Mouse (Mus musculus): ENCODE results near the gene Csk.

Gene Csk

GRCm38 (mm10) chr9:57638651-57639459 is 14.6 kb downstream of the Csk start:
- no peak for DNase-seq (ENCODE audit: low spot score in 2 of 2)

GRCm38 (mm10) chr9:57637741-57638322 is 15.6 kb downstream of the Csk start:
- peak; percentile 74 to 77 for DNase-seq (ENCODE audit: low spot score in 2 of 2)

GRCm38 (mm10) chr9:57637272-57637671 is 16.2 kb downstream of the Csk start:
- no peak for DNase-seq (ENCODE audit: low spot score in 2 of 2)

DNA sequence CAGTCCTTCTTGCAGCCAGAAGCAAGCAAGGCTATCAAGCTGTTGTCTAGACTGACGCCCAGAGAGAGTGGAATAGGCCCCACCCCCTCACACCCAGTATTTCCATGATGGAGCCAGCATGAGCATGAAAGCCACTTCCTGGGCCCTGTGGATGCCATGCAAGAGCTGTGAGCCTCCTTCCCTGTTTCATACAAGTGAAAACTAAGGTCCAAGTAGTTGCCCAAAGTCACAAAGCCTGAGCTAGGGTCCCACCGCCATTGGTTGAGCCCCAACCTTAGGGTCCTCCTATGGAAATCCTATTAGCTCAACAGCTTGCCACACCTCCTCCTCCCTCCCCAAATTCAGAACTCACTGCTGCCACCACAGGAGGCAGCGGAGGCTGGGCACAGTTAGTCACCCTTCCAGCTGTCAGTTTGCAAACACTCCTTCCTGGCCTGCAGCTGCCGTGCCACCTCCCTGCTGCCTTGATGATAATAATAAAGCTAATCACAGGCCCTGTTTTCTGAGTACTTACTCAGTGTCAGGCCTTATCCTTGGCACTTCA is 19.9 kb downstream of the Csk start:
- DNase-seq (ENCODE audit: low spot score in 2 of 2): no peak

- DNase-seq (ENCODE audit: low spot score in 2 of 2): peak; percentile 81 to 85
These were observed 24.1 kb downstream of the Csk start for GRCm38 (mm10) chr9:57629118-57629874.

DNA sequence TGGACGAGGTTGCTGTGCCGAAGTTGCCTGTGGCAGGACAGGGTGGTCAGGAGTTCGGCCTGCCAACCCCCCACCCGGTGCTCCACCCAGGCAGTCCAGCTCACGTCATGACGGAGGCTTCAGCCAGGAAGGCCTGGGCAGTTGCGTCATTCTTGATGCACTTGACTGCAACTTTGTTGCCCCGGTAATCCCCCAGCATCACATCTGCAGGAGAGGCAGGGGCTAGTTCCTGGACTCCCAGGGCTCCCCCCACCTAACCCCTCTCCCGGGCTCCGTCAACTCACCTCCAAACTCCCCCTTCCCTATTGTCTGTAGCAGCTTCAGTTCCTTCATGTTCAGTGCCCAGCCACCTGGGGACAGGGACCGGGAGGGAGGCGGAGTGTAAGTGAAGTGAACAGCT is 24.7 kb downstream of the Csk start:
- DNase-seq (ENCODE audit: low spot score in 2 of 2): no peak

DNA sequence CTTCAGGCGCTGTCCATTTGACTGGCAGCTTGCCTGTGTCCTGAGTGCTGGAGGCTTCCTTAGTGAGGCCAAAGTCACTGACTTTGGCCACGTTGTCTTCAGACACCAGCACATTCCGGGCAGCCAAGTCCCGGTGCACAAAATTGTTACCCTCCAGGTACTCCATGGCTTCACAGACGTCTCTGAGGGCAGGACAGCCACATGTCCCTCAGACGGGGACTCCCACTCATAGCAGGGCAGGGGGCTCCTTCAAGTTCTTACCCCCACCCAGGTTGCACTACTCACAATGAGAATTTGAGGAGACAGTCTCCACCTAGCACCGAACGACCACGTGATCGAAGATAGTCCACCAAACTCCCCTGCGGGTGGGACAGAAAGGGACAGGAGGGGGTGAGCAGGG is 25.5 kb downstream of the Csk start:
- no peak for DNase-seq (ENCODE audit: low spot score in 2 of 2)

GRCm38 (mm10) chr9:57627191-57627590 is 26.2 kb downstream of the Csk start:
- no peak for DNase-seq (ENCODE audit: low spot score in 2 of 2)

DNA sequence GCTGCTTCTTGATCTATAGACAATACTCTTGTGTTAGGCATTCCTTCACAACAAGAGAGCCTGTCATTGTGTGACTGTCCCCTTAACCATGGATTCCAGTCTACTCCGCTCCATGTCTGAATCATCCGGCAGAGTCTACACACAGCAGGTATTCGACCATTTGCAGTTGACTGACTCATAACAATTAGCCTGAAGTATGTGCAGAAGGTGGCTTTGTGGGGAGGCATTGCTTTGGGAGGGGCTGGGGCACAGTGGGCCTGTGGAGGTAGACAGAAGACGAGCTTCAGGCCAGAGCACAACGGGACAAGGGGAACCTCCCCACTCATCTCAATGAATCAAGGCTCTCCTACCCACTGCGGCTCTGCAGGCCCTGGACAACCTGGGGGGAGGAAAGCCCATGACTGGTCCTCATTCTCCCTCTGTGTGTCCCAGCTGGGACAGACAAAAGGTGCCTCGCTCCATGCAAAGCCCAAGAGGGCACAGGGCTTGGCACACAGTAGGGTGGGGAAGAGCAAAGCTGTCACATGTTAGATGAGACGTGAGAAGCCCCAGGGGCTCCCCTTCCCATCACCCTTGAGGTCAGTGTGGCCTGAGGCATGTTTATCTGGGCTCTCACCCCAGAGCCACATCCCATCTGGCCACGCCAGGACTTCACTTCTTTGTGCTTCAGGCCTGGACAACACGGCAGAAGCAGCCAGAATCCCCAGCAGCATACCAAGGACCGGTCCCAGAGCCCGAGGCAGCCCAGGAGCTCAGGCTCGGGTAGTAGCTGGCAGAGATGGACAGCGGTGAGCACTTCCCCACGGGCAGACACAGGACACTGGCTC is 27.5 kb downstream of the Csk start:
- no peak for DNase-seq (ENCODE audit: low spot score in 2 of 2)

DNA sequence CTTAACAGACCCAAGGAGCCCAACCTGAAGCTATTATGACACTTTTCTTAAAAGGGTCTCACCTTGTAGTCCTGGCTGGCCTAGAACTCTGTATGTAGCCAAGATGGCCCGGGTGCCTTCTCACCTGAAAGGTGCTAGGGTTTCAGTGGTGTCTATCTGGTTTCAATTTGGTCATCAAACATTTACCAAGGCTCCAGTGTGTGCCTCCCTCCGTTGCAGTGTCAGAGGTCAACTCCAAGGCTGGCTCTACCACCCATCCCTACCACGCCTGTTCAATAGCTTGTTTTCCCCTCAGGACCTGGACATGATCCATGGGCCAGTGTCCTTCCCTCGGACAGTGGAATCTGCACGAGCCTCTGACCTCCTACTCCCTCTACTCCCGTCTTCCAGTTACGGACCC is 29.1 kb downstream of the Csk start:
- DNase-seq (ENCODE audit: low spot score in 2 of 2): no peak

DNA sequence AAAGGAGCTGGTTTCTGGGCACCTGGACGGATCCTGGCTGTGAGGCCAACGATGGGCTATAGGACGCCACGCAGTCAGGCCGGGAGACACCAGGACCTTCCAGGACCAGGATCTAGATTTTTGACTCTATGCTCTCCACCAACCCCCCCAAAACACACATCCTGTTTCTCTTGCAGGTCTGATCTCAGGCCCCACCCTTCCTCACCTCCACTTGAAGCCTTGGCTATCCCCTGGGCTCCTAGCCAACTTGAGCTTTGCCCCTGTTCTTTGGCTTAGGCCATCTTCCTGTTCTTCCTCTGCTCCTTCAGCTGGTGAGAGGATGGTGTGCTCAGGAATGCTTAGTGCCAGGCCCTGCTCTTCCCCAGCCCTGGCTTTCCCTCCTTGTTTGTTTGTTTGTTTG is 32.8 kb downstream of the Csk start, which contains the start of gene Lman1l:
TSS of gene Lman1l (minus strand) at position 101 of the 400 bp plus-strand sequence.
- DNase-seq (ENCODE audit: low spot score in 2 of 2): no peak

DNA sequence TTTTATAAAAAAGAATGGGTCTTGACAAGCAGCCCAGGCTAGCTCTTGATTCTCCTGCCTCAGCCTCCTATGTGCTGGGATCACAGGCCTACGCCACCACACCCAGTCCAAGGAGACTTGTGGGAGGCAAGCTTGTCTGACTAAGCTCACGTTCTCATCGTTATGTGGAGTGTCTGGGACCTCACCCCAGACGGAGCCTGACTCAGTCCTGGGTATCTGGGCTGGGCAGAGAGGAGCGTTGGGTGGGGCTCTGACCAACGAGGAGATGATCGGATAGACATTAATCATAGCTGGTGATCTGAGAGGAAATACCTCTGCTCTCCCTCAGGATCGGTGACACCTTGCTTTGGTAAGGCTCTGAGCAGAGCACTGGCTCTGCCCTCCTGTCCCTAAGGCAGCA is 34.6 kb downstream of the Csk start:
- DNase-seq (ENCODE audit: low spot score in 2 of 2): no peak

DNA sequence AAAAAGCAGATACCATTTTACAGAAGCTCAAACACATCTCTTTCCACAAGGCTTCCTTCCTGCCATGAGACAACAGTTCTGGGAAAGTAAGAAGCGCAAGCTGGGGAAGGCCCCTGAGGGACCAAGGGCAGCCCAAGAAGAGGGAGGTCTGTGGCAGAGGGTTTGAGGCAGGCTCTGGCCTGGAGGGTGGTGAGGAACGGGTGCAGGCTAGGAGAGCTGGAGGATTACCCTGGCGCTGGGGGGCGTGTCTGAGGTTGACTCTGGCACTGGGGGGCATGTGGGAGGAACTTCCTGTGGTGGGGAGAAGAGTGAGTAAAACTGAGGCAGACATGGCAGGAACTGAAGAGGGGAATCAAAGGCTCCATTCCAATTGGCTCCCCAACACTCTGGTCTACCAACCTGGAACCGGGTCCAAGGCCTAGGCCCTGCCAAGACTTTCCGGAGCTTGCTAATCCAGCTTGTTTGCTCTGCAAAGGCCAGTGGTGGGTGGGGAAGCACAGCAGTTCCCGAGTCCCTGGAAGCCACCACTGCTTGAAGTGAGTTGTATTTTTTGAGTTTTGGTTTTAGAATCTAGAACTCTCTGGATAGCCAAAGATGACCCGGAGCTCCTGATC is 35.8 kb downstream of the Csk start:
- DNase-seq (ENCODE audit: low spot score in 2 of 2): peak; percentile 76 to 77

GRCm38 (mm10) chr9:57614786-57615185 is 38.6 kb downstream of the Csk start:
- DNase-seq (ENCODE audit: low spot score in 2 of 2): no peak

DNA sequence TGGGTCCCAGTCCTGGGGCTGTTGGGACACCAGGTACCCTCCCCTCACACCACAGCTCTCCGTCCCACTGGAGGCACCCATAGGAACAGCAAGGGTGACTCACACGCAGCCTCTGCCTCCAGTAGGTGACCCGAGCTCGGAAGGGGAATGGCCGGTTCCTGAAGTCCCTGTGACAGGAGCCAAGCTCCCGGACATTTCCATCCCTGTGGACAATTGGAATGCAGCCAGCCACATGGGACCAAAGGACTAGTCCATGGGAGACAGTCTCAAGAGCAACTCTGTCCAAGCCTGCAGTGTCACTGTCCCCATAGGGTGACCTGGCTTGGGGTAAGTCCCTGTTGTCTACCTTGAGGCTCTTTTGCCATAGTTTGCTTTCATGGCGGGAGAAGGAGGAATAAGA is 39.5 kb downstream of the Csk start:
- no peak for DNase-seq (ENCODE audit: low spot score in 2 of 2)

DNA sequence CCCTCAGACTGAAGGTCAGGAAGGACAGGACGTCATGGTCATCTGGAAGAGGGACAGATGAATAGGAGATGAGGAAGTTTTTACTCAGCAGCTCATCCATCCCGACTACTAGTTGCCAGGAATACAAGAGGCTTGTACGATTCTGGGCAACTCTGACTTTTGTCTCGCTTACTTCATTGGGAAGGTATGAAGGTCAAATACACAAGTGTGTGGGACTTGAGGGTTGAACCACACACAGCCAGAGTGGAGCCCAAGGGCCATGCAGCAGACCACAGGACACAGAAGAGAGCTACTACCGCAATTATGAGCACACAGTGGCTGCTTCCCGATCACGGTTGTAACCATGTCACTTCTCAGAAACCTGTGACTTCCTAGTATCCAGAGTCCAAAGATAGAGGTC is 40.8 kb downstream of the Csk start:
- DNase-seq (ENCODE audit: low spot score in 2 of 2): no peak

DNA sequence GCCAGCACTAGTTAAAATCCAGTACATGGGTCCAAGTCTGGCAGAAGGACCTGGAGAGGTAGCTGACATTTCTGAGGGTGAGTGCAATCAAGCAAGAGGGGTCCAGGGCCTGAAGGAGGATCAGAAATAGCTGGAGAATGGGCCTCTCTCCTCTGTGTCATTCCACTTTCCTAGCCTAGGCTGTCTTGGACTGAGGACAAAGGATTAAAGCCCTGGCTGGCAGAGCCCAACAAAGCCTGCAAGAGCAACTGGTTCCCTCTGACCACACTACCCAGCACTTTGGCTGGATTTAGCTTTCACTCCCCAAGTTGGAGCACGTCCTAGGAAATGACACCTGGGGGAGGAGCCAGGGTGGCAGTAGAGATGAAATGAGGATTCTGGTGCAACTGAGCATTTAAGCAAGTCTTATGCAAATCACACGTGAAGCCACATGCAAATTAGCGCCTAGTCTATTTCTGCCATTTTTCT is 43.0 kb downstream of the Csk start:
- DNase-seq (ENCODE audit: low spot score in 2 of 2): peak; percentile 59 to 77

- no peak for DNase-seq (ENCODE audit: low spot score in 2 of 2)
These were observed 43.6 kb downstream of the Csk start for GRCm38 (mm10) chr9:57609803-57610202.

GRCm38 (mm10) chr9:57606139-57606851 is 47.1 kb downstream of the Csk start, which contains the start of gene Cplx3:
Gene Cplx3 (minus strand): TSS chr9:57606281.
- no peak for DNase-seq (ENCODE audit: low spot score in 2 of 2)

DNA sequence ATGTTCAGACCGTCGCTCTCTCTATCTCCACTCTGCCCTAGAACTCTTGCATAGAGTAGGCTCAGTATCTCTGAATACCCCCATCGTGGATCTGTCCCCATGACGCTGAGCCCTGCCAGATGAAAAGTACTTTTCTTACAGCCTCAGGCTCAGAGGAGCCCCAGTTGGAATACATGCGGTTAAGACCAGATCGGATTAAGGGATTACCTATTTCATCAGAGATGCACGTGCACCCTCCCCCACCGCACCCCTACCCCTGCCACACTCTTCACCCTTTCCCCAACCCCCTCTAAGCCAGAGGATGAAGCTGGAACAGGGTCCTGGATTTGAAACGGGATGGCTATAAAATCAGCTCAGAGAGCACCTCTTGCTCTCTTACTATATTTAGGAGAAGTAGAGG is 47.9 kb downstream of the Csk start:
- DNase-seq (ENCODE audit: low spot score in 2 of 2): no peak
